Mouse (Mus musculus) T-helper 2 cell (primary cell): ENCODE measurements around the gene Pacrg.

ENCODE experiments used
- in situ Hi-C: fragments of 300-600 bp; cut with MboI, MseI; formaldehyde crosslinking; loops from one replicate; pipeline ENCODE4 v1.15.1; 2025; ENCODE audit warnings: high pct_unique_total_duplicates

Gene Pacrg

DNA sequence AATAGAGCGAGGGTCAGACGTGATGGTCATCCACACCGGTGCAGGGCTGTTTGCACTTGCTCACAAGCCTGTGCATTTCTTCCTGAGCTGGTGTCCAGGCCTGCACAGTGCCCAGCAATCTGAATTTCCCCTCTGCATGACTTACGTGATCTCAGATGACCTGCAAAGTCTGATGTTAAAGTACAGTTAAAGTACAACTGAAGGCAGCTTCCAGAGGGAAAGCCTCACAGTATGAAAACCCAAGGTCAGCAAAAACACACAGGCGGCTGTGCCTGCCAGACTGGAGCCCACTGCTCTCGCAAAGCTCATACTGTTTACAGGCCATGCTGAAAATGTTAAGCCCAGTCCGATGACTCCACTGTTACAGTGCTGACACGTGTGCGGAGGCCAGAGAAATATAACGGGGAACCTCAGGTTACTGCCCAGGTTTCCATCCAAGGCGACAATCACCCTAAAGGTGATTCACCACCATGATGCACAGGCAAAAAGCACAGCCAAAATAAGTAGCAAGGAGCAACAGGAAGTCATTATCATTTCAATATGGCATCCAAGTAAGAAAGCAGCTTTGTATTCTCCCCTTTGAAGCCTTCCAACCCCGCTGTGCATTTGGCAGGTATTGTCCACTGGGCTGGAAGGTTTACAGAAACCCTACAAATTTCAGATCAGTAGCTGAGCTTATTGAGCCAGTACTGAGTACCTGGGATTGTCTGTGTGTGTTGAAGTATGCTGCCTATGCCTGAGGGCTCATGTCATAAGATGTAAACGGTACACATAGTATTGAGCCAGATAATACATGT is 213.6 kb downstream of the Pacrg start:
- in situ Hi-C loops, result no loop called here

DNA sequence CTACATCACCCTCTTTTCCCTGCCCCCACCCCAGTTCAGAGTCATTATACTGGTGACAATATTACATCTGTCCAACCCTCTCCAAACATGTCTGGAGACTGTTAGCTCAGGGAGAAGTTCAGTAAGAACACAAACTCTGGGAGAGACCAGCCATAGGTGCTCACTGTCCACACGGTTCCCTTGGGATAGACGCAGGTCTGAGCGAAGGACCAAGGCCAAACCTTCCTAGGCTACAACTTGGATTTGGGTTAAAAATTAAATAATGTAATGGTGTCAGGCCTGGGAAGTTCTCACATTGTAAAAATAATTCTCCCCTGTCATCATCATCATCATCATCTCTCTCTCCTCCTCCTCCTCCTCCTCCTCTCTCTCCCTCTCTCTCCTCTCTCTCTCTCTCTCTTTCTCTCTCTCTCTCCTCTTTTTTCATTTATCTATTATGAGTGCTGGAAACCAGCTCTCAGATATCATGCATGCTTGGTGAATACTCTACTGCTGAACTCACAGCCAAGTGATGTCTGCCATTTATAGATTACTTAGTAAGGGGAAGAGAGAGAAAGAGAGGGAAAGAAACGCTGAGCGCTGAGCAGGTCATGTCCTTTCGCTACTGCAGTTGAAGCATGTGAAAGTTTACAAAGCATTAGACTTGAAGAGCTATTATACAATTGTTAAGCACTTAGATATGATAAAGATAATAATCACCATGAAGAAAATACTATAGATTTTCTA is 215.2 kb downstream of the Pacrg start:
- in situ Hi-C loops, result loop anchor here (25.0 kb wide), 1 partner anchor 1612 kb away; no protein-coding TSS in a partner anchor

DNA sequence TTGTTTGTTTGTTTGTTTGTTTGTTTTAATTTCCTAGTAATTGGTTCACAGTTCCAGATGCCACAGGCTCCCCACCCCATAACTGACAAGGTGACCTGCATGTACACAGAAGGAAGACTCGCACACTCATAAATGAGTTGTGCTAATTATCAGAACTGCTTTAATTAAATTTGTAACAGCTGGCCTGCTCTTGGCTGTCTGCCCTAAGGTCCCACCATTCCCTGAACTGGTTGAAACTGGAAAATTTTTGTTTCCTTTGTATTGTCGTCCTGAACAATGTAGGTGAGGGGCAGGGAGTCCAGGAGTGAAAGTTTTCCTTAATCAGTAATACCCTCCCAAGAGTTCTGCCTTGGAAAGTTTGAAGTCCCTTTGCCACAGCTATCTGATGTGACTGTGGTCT is 219.5 kb downstream of the Pacrg start:
- in situ Hi-C loops, result loop anchor here (25.0 kb wide), 1 partner anchor 1617 kb away; no protein-coding TSS in a partner anchor

DNA sequence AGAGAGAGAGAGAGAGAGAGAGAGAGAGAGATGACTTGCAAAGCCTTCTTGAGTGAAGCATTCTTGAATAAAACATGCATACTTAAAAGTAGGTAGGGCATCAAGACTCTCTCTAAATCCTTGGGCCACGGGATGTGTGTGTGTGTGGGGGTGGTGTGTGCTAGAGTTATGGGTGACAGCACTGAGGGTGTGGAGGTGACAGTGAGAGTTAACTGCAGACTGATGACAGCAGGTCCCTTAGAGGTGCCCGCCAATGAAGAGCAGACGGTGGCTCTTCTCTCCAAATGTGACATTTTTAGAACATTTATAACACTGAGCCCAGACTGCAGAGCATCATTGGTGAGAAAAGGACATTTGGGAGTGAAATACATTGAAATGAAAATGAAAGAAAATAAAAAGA is 220.2 kb downstream of the Pacrg start:
- in situ Hi-C loops, result loop anchor here (25.0 kb wide), 1 partner anchor 1617 kb away; no protein-coding TSS in a partner anchor

DNA sequence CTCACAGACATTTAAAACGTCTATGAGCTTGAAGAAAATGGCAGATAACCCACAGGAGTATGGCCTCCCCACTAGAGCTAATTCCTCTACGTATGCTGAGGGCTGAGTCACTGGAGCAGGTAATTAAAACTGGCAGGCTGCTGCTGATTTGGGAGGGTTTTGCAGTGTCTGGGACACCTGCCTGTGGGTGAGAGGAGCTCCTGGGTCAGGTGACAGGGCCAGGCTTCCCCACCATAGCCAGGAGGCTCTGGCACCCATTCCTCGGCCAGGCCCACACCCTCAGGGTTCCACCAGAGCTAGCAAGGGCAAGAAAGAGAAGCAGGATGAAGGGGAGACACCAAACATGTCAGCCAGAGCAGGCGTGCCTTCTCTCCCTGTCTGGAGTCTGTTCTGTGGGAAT is 222.5 kb downstream of the Pacrg start:
- in situ Hi-C loops, result loop anchor here (25.0 kb wide), 1 partner anchor 1620 kb away; no protein-coding TSS in a partner anchor

DNA sequence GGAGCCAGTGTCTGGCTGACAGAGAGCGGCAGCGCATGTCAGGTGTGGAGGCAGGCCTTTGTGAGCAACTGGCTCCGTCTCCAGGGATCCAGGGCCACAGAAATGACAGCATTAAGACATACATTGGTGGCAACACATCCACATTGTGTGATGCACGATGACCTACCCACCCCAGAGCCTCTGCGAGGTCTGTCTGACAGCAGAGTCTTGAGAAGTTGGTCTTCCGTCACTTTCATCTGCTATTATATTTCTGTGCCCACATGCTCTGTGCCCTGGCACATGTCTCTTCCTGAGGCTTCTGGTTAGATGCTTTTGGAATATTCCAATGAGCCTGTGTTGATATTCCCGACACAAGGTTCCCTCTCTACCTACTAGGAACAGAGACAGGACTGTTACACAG is 224.5 kb downstream of the Pacrg start:
- in situ Hi-C loops, result loop anchor here (25.0 kb wide), 1 partner anchor 1622 kb away; no protein-coding TSS in a partner anchor

DNA sequence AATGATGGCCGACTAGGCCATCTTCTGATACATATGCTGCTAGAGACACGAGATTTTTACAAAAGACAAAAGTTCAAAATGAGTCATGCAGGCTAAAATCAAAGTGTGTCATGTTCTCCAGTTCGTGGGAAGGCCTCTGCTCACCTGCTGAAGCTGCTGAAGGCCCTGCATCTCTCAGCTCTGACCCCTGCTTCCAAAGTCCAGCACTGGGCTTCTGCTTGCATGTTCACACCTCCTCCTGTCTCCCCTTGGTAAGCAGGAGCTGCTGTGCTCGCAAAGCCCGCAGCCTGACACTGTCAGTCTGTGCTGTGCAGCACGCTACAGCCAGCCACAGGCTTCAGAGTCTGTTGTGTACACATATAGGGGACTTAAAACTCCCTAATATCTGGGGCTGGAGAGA is 225.4 kb downstream of the Pacrg start:
- in situ Hi-C loops, result loop anchor here (25.0 kb wide), 1 partner anchor 1623 kb away; no protein-coding TSS in a partner anchor

DNA sequence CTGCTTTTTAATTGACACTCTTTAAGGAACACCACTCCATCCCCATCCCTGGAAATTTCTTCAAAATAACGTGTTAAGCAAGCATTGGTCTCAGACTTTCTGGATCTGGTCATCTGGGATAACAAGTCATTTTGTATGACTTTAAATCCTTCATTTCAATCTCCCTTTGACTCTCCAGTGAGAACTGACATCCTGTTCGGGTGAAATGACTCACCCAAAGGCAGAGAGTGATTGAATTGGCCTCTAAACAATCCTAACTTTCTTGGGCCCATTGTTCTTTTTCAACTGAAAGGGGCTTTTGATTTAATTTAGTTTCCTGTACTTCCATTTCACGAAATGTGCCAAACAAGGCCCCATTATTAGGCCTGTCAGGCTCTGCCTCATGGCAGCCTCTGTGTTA is 228.5 kb downstream of the Pacrg start:
- in situ Hi-C loops, result loop anchor here (25.0 kb wide), 1 partner anchor 1626 kb away; no protein-coding TSS in a partner anchor

DNA sequence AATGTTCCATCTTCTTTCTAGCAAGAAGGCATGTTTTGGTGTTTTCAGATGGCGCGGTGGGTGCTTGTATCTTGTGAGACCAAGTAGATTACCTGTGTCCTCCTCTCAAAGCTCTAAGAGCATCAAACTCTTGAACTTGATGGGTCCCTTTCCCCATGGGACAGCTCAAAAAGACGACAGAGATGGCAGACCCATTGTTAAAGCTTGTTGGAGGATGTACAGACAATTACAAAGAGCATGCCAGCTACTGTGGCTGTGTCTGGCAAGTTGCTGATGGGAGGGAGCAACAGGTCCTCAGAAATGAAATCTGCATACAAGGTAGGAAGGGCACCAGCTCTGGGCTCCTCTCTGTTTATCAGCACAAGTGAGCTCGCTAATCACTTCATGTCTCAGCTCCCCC is 232.0 kb downstream of the Pacrg start:
- in situ Hi-C loops, result loop anchor here (25.0 kb wide), 1 partner anchor 1629 kb away; no protein-coding TSS in a partner anchor

DNA sequence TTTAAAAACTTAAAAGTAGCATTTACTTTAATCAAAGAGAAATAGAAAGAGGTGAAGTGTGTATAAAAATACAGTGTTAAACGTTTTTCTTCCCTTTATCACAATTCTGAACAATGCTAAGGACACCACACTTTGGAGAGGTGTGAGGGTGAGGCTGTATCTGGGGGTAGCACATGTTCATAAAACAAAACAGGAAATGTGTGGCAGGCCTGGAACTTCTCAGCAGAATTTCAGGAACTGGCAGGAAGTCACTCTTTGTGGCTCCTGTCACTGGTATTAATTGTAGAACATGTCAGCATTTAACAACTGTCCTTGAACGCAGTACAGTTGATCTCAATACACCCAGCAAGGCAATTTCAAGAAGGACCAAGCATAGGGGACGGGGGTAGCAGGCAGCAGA is 234.0 kb downstream of the Pacrg start:
- in situ Hi-C loops, result loop anchor here (25.0 kb wide), 1 partner anchor 1631 kb away; no protein-coding TSS in a partner anchor

DNA sequence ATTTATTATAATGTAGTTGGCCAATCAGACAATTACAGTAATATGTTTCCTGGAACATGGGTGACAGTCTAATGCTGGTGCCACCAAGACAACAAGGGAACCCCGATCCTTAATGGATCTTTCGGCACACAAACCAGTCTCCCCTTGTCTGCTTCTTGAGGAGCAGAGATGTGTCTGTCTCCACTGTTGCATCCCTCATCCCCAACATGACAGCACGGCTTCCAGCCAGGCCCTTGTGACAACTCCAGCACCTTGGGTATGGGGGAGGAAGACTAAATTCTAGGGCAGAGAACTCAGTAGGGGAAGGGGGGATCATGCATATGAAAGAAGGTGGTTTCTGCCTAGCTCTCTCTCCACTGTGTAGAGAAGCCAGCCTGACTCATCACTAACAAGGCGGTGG is 242.4 kb downstream of the Pacrg start:
- in situ Hi-C loops, result no loop called here

DNA sequence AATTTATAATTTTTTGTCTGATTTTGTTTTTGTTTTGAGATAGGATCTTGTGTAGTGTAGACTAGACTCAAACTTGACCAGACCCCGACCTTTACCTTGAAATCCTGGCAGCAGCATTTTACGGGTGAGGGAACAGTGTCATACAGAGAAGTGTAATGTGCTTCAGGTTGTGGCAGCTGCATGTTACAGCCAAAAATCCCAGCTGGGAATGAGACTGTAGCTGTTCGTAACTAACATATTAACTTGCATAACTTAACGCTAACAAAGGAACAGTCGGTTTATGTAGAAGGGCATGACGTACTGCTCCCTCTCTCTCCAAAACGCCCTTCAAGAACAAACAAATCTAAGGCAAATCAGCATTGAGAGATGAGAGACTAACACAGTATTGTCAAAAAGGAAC is 250.5 kb downstream of the Pacrg start:
- in situ Hi-C loops, result no loop called here

DNA sequence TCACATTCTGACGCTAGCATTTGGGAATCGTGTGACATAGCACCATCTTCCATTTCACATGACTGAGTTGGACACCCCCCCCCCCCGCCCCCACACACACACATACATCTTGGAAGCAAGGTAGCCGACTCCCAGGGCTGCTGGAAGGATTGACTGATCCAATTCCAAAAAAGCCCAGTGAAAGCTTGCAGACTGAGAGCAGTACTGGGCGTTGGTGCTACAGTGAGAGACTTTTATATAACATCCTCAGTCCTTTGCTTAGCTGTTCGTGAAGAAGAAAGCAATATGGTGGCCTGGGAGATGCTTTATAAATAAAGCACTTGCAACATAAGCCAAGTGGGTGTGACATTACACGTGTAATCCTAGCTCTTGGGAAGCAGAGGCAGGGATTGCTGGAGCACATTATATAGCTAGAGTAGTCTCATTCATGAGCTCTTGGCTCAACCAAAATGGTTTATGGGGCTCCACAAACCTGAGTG is 251.2 kb downstream of the Pacrg start:
- in situ Hi-C loops, result no loop called here

DNA sequence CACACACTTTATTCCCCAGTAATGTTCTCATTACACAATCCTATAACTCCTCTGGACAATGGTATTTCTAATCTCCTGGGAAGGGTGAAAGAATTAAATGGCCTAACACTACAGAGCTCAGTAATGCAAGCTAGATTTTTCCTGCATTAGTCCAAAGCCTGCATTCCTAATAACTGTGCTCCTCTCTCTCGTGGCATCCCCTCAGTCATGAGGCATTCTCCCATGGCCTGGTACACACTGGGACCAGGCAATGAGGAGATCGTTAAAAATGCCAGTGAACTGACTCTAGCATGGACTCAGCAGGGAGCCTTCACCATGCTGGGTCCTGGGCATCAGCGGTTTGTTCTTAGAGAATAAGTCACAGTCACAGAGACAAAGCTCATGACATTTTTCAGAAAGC is 256.8 kb downstream of the Pacrg start:
- in situ Hi-C loops, result no loop called here

DNA sequence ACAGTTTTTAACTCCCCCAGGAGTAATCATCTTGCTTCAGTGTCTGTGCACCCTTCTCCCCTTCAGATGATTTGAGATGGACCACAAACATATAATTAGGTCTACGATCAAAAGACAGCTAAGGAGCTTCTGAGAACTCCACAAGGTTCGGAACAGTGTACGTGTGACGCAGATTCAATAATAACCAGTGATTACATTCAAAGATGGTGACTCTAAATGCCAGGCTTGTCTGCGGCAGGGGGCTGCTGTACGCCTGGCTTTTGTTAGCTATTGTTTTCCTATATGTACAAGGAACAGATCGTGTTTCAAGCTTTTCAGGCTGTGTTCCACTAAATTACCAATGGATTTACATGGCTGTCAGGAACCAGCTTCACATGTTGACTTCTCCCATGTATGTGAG is 264.8 kb downstream of the Pacrg start:
- in situ Hi-C loops, result no loop called here

DNA sequence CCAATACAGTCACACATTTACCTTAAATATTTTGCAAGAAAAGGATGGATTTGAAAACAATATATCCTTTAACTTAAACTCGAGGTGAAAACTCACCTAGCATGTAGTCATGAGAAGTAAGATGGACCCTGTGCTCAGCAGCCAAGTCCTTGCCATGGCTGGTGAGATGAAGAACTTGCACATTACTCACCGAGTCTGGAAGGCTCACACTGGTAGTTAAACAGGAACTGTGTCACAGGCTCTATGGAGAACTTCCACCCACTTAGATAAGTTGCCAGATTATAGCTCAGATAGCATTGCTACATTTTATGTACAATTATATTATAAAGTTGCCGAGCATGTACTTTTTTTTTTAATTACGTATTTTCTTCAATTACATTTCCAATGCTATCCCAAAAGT is 267.7 kb downstream of the Pacrg start:
- in situ Hi-C loops, result no loop called here

DNA sequence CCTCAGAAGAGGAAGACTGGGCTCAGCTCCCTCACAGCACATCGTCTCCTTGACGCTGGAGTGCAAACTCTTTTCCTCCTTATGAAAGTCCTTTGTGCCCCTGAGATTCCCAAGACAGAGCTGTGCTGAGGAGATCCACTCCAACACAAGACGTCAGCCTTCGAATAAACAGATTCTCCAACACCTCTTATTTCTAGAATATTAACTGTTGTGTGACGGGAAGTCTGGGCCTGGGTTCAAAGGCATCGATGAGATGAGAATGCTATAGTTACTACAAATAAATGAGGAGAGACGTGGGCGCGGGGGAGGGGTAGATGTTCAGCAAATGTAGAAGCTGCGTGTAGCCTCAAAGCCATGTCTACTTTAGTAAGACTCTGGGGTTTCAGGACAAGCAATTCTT is 270.8 kb downstream of the Pacrg start:
- in situ Hi-C loops, result no loop called here

DNA sequence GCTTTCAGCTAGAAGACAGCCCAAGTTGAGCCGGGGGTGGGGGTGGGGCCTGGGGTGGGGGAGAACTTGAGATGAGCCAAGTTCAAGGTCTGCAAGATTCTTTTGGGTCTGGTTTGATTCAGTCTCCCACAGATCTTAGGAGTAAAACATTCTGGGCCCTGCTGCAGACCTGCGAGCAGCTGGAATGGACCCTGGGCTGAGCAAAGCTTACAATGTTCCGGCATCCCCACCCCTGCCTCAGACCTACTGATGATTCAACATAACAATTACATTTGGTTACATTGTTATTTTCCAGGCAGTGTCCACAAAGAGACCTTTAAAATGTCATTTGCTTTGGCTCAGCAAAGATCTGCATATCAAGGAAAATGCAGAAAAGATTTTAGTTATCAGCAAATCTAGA is 272.7 kb downstream of the Pacrg start:
- in situ Hi-C loops, result no loop called here

DNA sequence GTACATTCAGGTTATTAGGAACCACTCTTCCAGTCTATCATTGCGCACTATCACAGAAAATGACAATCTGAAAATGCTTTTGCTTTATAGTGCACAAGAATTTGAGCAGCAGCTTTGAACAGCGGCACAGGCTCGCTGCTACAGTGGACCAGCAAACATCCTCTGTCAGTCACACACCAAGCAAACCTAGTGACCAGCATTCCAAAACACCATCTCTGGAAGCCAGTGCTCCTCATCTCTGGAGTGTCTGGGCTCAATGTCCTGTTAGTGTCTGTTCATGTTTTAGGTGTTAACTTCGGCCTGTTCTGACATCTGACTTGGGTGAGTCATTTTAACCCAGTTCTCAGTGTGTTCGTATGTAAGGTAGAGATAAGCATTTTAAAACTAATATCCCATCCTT is 275.9 kb downstream of the Pacrg start:
- in situ Hi-C loops, result no loop called here

DNA sequence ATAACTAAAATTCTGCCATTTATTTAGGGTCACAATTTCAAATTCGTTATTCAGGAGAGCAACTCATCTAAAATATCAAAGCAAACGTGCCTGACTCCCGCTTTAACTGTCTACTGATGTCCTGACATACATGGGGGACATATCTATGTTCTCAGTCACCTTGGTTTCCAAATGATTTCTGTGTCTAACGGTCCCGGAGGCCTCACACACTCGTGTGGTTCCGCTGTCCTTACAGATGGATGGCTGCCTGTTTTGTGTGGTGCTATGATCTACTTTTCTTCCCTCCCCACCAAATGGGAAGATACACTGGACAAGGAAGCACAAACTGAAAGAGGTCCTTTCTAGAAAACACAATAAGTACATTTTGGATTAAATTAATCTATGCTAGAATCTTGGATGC is 277.2 kb downstream of the Pacrg start:
- in situ Hi-C loops, result no loop called here

DNA sequence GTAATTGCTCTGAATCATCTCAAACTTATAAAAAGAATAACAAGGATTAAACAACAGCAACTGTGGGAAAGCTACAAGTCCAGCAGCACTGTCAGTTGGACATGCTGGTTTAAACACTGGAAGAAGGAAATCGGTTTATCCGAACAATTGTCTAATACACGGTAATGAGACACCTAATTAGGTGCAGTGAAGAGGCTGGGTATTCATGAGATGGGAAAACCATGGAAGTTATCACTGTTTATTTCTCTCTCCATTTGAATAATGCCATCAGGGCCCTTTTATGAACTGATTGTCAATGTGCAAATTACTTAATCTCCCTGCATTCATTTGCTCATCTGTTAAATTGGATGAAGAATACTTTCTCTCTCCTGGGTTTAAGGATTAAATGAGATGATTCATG is 280.1 kb downstream of the Pacrg start:
- in situ Hi-C loops, result no loop called here

DNA sequence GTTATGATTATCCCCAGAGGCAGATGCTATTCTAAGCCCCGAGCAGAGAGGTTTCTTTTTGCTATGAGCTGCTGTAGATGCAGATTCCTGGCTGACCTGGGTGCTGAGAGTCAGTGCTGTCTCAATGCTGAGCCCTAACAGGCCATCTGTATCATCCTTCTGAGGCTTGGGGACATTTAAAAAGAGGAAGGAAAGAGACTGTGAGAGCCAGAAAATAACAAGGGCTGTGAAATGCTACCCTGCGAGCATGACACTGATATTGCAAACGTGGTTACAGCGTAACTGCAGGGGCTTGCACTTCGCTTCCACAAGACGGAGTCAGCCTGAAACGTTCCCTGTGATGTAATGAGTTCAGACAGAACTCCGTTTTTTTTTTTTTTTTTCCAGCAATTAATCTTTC is 281.4 kb downstream of the Pacrg start:
- in situ Hi-C loops, result no loop called here
